Mouse (Mus musculus): ENCODE data around the gene Vmn2r54. TPM values are rescaled to one million over a fixed set of nuclear protein-coding genes. Genes with fewer than 3 reads are reported as not detected.
"Not testable (repeated sequence)": the region's sequence is repeated elsewhere in the genome, so short reads cannot be mapped to it uniquely, and the experiment has no call there.

Vmn2r54 gene
- not detected for total RNA-seq (2021)
- long read RNA-seq, experiment 1, result 0 reads
- long read RNA-seq, experiment 2, result 0 reads

DNA sequence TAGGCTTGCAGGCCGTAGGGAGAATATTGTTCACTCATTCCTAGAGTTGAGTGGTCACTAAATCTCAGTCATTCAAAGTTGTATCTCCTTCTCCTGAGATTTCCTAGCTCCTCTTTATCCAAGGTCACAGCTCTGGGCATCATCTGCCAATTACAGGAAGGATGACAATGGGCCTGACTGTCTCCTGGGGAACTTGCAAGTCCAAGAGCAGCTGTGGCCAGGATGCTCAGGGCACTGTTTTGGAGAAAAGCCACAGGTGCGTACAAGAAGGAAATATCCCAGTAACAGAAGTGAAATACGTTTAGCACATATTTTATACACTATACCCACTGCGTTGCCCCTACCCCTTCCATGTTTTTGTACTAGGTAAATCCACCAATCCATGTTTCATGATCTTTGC is at the start of gene Vmn2r54:
TSS of gene Vmn2r54 (minus strand) at position 101 of the 400 bp plus-strand sequence.
- DNase-seq; intact Hi-C loops (cut with DNase I): not testable (repeated sequence)

DNA sequence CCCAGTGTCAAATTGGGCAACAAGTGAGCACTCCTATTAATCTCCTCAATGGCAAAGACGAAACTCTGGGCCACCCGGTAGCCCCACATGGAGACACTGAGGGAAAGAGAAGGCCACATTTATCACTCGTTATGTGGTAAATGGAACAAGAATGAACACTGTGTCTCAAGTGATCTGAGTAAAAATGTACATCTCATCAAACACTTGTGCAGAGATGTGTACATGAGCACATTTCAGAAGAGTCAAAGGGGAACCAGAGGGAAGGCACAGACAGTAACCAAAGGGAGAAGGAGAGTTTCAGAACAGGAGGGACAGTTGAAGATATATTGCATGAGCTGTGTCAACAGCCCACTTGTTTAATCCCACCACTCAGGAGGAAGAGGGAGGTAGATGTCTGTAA is 44.8 kb upstream of the Vmn2r54 start, which contains the start of gene Vmn2r55:
TSS of gene Vmn2r55 (minus strand) at position 101 of the 400 bp plus-strand sequence.
- intact Hi-C loops (cut with DNase I), result not testable (repeated sequence)

DNA sequence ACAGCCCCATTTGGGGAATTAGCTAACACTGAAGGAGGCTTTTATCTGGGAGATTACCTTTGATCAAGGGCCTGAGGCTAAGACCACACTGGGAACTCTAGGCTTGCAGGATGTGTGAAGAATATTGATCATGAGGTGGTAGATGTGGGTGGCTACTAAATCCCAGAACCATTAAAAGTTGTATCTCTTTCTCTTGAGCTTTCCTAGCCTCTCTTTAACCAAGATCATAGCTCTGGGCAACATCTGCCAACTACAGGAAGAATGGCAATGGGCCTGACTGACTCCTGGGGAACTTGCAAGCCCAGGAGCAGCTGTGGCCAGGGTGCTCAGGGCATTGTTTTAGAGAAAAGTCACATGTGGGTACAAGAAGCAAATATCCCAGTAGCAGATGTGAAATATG is 31.4 kb downstream of the Vmn2r54 start, which contains the start of gene Vmn2r53:
TSS of gene Vmn2r53 (minus strand) at position 101 of the 400 bp plus-strand sequence.
- DNase-seq, result no peak
- intact Hi-C loops (cut with DNase I), result no loop called here

More for the DNA sequence above, 44.8 kb upstream of the Vmn2r54 start, which contains the start of gene Vmn2r55:
- DNase-seq, result not testable (repeated sequence)

Other genes starting within 250 kb of the Vmn2r54 start
- gene Zfp551, start 217.6 kb downstream of the Vmn2r54 start, total RNA-seq (2021), result 1 to 10 TPM; 1.3 to 1.6 TPM
- 1 to 10 TPM; 4.6 to 4.7 TPM for gene Zfp606, start 162.0 kb downstream of the Vmn2r54 start, total RNA-seq (2021)
- gene 2900092C05Rik, start 127.8 kb downstream of the Vmn2r54 start, total RNA-seq (2021), result not detected
- gene Vmn2r53, start 31.5 kb downstream of the Vmn2r54 start, total RNA-seq (2021), result not detected
- not detected for gene Vmn2r55, start 44.7 kb upstream of the Vmn2r54 start, total RNA-seq (2021)
- not detected for gene Vmn2r56, start 94.7 kb upstream of the Vmn2r54 start, total RNA-seq (2021)
- under 1 TPM; 0.87 to 0.91 TPM for gene Zscan18, start 163.3 kb upstream of the Vmn2r54 start, total RNA-seq (2021)
- 1 to 10 TPM; 3.6 to 4.3 TPM for gene Zfp329, start 178.5 kb upstream of the Vmn2r54 start, total RNA-seq (2021)
- 1 to 10 TPM; 6.4 to 8.2 TPM for gene Zfp110, start 194.4 kb upstream of the Vmn2r54 start, total RNA-seq (2021)
- 1 to 10 TPM; 1.3 to 2.0 TPM for gene Zfp128, start 240.9 kb upstream of the Vmn2r54 start, total RNA-seq (2021)

All from gastrocnemius, postnatal 36 days (tissue).